Mouse (Mus musculus): ENCODE results near the gene Ffar2.
"Not testable (repeated sequence)": the region's sequence is repeated elsewhere in the genome, so short reads cannot be mapped to it uniquely, and the experiment has no call there.

The Ffar2 gene

DNA sequence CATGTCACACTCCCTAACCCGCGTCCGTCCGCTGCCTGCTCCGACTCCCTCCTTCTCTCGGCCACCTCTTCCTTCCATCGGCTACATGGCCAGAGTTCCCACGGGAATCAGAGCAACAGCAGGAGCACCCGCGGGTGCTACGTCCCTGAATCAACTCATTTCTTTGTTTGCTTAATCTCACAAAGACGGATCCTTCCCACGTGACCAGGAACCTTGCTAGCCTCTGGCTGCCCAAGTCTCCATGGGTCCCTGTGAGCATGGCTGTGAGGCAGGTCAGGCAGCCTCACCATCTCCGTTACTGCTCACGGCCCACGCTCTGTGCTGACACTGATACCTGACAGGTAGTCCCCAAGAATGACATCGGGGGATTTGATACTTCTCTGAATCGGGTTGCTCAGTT, at the start of gene Ffar2:
Ffar2 (minus strand) TSS at position 101 of the 400 bp plus-strand sequence.
- no peak for DNase-seq (ENCODE audit: low read depth)

- DNase-seq (ENCODE audit: low read depth) = peak; percentile 77
Observed at GRCm38 (mm10) chr7:30873083-30873482, 49.5 kb upstream of the Ffar2 start.

GRCm38 (mm10) chr7:30863386-30863785, 39.8 kb upstream of the Ffar2 start:
- DNase-seq (ENCODE audit: low read depth) = no peak

- DNase-seq (ENCODE audit: low read depth) = no peak
Observed at GRCm38 (mm10) chr7:30861464-30861863, 37.9 kb upstream of the Ffar2 start, which contains the start of gene Ffar1. TSS of gene Ffar1 (minus strand) at chr7:30861564.

GRCm38 (mm10) chr7:30859635-30860402, 36.2 kb upstream of the Ffar2 start:
- peak; percentile 80 for DNase-seq (ENCODE audit: low read depth)

DNA sequence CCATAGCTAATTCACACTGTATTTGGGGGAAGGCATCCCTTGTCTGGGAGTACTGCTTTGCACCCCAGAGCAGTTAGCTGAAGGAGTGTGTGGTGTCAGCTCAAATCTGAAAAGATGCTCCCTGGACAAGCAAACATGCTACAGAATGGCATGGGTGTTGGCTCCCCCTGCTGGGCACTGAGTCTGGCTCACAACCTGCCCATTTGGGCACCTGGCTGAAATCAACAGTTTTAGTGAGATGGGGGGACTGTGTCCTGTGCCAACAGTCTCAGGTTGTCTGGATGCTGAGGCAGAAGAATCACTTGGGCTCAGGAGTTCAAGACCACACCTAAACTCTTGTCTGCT, 35.7 kb upstream of the Ffar2 start:
- peak; percentile 85 for DNase-seq (ENCODE audit: low read depth)

- DNase-seq (ENCODE audit: low read depth) = no peak
Observed at GRCm38 (mm10) chr7:30857746-30858145, 34.2 kb upstream of the Ffar2 start.

- no peak for DNase-seq (ENCODE audit: low read depth)
Observed at GRCm38 (mm10) chr7:30856078-30856477, 32.5 kb upstream of the Ffar2 start, which contains the start of gene Ffar3. TSS of gene Ffar3 (minus strand) at chr7:30856178.

- DNase-seq (ENCODE audit: low read depth) = no peak
Observed at GRCm38 (mm10) chr7:30851421-30851820, 27.8 kb upstream of the Ffar2 start.

DNA sequence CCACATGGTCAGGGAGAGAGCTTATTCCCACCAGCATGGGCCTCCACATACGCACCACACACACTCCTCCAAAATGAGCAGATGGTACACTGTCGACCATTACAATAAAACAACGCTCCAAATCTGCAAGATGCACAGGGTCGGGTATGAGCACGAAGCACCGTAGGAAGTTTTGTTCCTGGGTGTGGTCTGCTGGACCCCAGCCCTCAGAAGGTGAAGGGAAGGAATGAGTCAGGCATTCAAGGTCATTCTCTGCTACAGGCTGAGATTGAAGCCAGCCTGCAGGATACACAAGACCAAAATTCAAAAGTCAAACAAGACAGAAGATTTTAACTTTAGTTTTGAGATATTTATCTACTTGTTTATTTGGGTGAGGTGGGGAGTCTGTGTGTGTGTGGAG, 24.4 kb upstream of the Ffar2 start:
- DNase-seq (ENCODE audit: low read depth) = no peak

DNA sequence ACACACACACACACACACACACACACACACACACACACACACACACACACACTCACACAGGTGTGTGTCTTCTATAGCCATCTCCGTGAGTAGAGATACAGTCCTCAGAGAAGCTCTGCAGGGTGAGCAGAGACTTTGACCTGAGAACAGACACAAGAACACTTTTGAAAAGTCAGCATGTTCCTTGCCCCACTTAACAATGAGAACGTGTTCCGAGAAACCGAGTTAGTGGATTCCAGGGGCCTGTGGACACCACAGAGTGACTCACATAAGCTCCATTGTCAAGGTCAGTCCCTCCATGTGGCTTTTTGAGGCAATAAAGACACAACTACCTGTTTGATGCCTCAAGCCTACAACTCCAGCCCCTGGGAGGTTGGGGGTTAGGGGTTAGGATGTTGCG, 23.8 kb upstream of the Ffar2 start:
- DNase-seq (ENCODE audit: low read depth) = no peak

DNA sequence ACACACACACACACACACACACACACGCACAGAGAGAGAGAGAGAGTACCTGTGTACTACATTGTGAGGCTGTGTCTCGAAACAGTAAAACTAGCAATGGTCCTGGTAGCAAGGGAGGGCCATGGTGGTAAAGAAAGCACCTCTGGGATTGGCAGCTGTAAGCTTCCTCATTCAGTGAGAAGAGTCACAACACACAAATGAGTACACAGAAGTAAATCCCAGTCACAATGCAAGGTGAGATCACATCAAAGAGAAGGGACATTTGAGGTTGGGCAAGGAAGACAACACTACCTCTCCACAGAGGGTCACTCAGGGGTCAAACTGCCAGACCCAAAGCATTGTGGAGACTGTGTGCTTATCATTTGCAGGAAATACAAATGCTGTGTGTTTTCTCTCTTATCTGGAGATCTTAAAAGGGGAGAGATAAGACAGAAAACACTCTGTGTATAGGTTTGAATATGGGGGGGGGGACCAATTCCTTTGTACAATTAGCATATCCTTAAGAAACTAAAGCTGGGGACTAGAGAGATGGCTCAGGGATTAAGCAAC, 23.0 kb upstream of the Ffar2 start:
- no peak for DNase-seq (ENCODE audit: low read depth)

GRCm38 (mm10) chr7:30844676-30845297, 21.2 kb upstream of the Ffar2 start:
- no peak for DNase-seq (ENCODE audit: low read depth)

DNA sequence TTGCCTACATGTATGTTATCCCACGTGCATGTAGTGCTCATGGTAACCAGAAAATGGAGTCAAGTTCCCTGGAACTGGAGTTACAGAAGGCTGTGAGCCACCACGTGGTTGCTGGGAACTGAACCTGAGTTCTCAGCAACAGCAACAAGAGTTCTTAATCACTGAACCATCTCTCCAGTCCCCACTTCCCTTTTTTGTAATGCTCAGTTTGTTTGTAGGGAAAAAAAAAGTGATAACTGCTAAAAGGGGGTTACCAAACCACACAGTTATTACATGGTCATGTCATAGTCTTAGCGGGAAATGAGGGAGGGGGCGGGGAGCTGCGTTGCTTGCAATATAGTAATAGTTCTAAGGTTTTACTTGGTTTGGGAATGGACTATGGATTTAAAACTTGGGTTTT, 18.5 kb upstream of the Ffar2 start:
- no peak for DNase-seq (ENCODE audit: low read depth)

DNA sequence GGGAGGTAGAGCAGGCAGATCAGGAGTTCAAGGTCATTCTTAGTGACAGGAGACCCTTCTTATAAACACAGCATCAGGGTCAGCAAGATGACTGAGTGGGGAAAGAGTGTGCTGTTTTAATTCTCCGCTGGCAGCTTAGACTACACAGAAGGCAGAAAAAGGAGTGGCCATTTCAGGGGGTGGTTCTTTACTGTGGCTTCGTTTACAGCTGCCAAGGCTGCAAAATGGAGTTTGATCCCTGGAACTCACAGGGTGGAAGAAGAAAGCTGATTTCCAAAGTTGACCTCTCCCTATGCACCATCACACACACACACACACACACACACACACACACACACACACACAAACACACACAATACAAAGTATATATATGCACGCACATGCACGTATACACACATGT, 17.8 kb upstream of the Ffar2 start:
- no peak for DNase-seq (ENCODE audit: low read depth)

DNA sequence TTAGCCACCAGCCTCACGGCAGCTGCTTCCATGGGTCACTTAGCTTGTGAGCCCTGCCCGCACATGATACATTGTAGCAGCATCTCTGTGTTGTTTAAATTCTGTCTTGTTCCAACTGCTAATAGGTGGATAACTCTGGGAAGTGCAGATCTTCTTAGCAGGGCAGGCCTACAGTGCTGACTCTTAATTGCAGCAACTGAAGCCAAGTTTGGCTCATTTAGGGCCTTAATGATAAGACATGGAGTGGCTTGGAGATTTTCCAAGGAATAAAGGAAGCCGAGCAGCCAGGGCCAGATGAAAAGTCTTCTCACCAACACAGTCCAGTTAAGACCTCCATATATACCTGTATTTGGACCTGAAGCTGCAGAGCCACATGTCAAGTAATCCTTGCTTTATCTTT, 16.7 kb upstream of the Ffar2 start:
- DNase-seq (ENCODE audit: low read depth) = no peak

- DNase-seq (ENCODE audit: low read depth) = no peak
Observed at GRCm38 (mm10) chr7:30837277-30837676, 13.7 kb upstream of the Ffar2 start.

DNA sequence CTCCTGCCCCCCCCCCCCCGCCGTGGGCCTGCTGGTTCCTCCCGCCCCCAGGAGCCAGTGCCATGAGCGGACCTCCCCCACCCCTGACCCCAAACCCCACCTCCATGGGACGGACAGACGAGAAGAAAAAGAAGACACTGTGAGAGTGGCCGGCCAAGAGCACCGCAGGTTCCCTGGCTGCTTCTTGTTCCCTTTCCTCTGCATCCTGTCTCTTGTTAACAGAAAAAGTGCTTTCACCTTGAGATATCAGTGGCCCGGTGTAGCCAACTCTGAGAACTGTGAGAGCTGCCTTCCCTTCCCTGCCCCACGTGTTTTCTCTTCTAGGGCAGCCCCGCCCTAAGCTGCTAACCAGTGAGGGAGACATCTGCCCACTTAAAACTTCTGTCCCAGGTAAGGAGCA, 9.1 kb upstream of the Ffar2 start:
- DNase-seq (ENCODE audit: low read depth) = not testable (repeated sequence)

DNA sequence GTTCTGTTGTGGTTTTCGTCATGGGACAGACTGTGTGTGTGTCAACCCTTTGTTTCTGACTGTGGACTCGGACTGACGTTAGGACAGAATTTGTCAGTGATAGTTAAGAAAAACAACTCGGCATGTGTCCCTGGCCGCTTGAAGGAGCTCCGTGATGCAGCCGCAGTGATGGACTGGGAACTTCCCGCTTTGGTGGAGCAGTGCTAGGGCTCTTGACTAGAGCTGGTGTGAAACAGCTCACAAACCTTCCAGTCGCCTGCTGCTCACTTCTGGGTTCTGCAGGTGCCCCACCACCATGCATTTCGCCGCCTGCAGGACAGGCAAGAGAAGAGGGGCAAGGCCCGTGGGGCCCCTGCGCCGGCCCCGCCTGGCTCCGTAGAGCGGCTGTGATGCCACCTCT, 8.7 kb upstream of the Ffar2 start:
- DNase-seq (ENCODE audit: low read depth) = peak; percentile 66

- no peak for DNase-seq (ENCODE audit: low read depth)
Observed at GRCm38 (mm10) chr7:30829428-30829827, 5.9 kb upstream of the Ffar2 start.

GRCm38 (mm10) chr7:30828871-30829270, 5.3 kb upstream of the Ffar2 start:
- DNase-seq (ENCODE audit: low read depth) = not testable (repeated sequence)

DNA sequence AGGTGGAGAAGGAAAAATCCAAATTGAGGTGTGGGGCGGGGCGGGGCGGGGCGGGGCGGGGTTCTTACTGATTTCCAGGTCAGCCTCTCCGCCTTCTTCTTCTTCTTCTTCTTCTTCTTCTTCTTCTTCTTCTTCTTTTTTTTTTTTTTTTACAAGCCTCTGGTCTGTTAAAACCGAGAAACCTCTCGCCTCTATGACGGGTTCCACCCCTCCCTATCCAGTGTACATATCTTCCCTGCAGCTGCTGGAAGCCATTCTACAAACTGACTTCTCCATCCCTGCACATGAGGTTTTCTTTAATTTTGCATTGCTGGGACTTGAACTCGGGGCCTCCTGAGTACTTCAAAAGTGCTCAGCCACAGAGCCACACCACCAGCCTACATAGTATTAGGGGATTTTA, 3.1 kb upstream of the Ffar2 start:
- no peak for DNase-seq (ENCODE audit: low read depth)

GRCm38 (mm10) chr7:30824306-30824705, 731 bp upstream of the Ffar2 start:
- no peak for DNase-seq (ENCODE audit: low read depth)

Measured in induced T-regulatory cell, adult 2 months (primary cell).